In genomic region chr12:71933989-71934645, GRCm38 (mm10) we compare ENCODE assay signal across 10 mouse cellular contexts.
DNase-seq lines count a peak whose midpoint lies in the region; ATAC-seq and TF ChIP-seq lines count a peak whose summit lies in the region.
"Had no signal": no experiment of that assay in that cellular context is flagged by ENCODE, and none has a peak within 500 bp of the region (broad histone marks: within the 10 kb centered on the region; RNA-seq: fewer than 3 reads in every experiment).

No protein-coding gene starts in this region.

- no peak overlapping the region for H3K4me2 ChIP-seq in intestine, embryonic 16.5 days (ENCODE audit: low read depth, low read length)
- no peak overlapping the region for H3K4me2 ChIP-seq in intestine, embryonic 15.5 days (replicated peaks)
- H3K4me2 ChIP-seq in stomach, embryonic 16.5 days (ENCODE audit: low read depth, low read length) = no peak overlapping the region
- no peak overlapping the region for H3K4me2 ChIP-seq in stomach, postnatal 0 days (replicated peaks; ENCODE audit: low read depth)

- no peak overlapping the region for H3K4me3 ChIP-seq in intestine, embryonic 16.5 days (ENCODE audit: low read length)
- H3K4me3 ChIP-seq in intestine, embryonic 15.5 days (replicated peaks) = no peak overlapping the region
- H3K4me3 ChIP-seq in stomach, embryonic 16.5 days (replicated peaks; ENCODE audit: low read length) = no peak overlapping the region
- H3K4me3 ChIP-seq in stomach, postnatal 0 days (ENCODE audit: low read depth, low read length) = no peak overlapping the region
- H3K4me3 ChIP-seq in olfactory bulb, adult 2 months (ENCODE audit: insufficient read depth, low read depth, low read length) = no peak overlapping the region
- H3K4me3 ChIP-seq: megakaryocyte, embryonic 14.5 days had no signal

- no peaks in the 10 kb centered on the region for H3K27me3 ChIP-seq in intestine, embryonic 16.5 days (replicated peaks; ENCODE audit: control insufficient read depth, insufficient read depth, low read length)
- no peaks in the 10 kb centered on the region for H3K27me3 ChIP-seq in intestine, embryonic 15.5 days (replicated peaks)
- no peaks in the 10 kb centered on the region for H3K27me3 ChIP-seq in stomach, embryonic 16.5 days (ENCODE audit: control insufficient read depth, insufficient read depth, low read length)
- no peaks in the 10 kb centered on the region for H3K27me3 ChIP-seq in stomach, postnatal 0 days (ENCODE audit: control insufficient read depth, insufficient read depth, low read length)
- H3K27me3 ChIP-seq: megakaryocyte, embryonic 14.5 days had no signal

- H3K36me3 ChIP-seq in intestine, embryonic 16.5 days (ENCODE audit: control insufficient read depth, insufficient read depth, low read length) = no peaks in the 10 kb centered on the region
- H3K36me3 ChIP-seq in intestine, embryonic 15.5 days = no peaks in the 10 kb centered on the region
- H3K36me3 ChIP-seq in stomach, embryonic 16.5 days (ENCODE audit: control insufficient read depth, insufficient read depth, low read length) = no peaks in the 10 kb centered on the region
- H3K36me3 ChIP-seq in stomach, postnatal 0 days (ENCODE audit: control insufficient read depth, insufficient read depth, low read length) = peaks cover 2% of the 10 kb centered on the region; the same call in 1 of the 2 replicates

- ATAC-seq in intestine, embryonic 16.5 days = 0 out of 2 replicates have a peak, but pooled peaks have one; percentile 14
- ATAC-seq in intestine, embryonic 15.5 days = no peak; the same call in 1 of the 2 replicates
- no peak for ATAC-seq in stomach, embryonic 16.5 days (ENCODE audit: insufficient read depth, low FRiP score)
- ATAC-seq in stomach, postnatal 0 days (ENCODE audit: low FRiP score, low TSS enrichment) = no peak

- TF ChIP-seq POLR2A in olfactory bulb, adult 2 months (IDR thresholded peaks at IDR 0.05; ENCODE audit: insufficient read depth, low read depth, low read length) = no peak

- DNase-seq in adrenal gland, postnatal 14 days = peak; percentile 15
- DNase-seq in adrenal gland, postnatal 36 days = no peak
- no peak for DNase-seq in stomach, postnatal 0 days (ENCODE audit: low spot score)
- no peak for DNase-seq in natural killer cell, adult 2 months (ENCODE audit: low spot score in 2 of 2)
- DNase-seq: kidney, adult 18-20 months had no signal

- no peak overlapping the region for H3K9ac ChIP-seq in intestine, embryonic 16.5 days (ENCODE audit: low read depth, low read length)
- no peak overlapping the region for H3K9ac ChIP-seq in intestine, embryonic 15.5 days
- H3K9ac ChIP-seq in stomach, embryonic 16.5 days (ENCODE audit: low read length) = no peak overlapping the region
- no peak overlapping the region for H3K9ac ChIP-seq in stomach, postnatal 0 days (ENCODE audit: low read length)

- H3K9me3 ChIP-seq in intestine, embryonic 16.5 days (ENCODE audit: control insufficient read depth, low read length) = no peaks in the 10 kb centered on the region
- no peaks in the 10 kb centered on the region for H3K9me3 ChIP-seq in intestine, embryonic 15.5 days
- H3K9me3 ChIP-seq in stomach, embryonic 16.5 days (replicated peaks; ENCODE audit: control insufficient read depth, low read length) = no peaks in the 10 kb centered on the region
- H3K9me3 ChIP-seq in stomach, postnatal 0 days (ENCODE audit: control insufficient read depth, low read length) = no peaks in the 10 kb centered on the region
- H3K9me3 ChIP-seq: megakaryocyte, embryonic 14.5 days had no signal

- peaks cover 10% of the 10 kb centered on the region for H3K4me1 ChIP-seq in intestine, embryonic 16.5 days (ENCODE audit: control insufficient read depth, insufficient read depth, low read length)
- H3K4me1 ChIP-seq in intestine, embryonic 15.5 days (replicated peaks) = 0 out of 2 replicates have a peak, but pooled peaks cover 4% of the 10 kb centered on the region
- peaks cover 10% of the 10 kb centered on the region for H3K4me1 ChIP-seq in stomach, embryonic 16.5 days (ENCODE audit: control insufficient read depth, insufficient read depth, low read length)
- peaks cover 10% of the 10 kb centered on the region; the same call in 1 of the 2 replicates for H3K4me1 ChIP-seq in stomach, postnatal 0 days (replicated peaks; ENCODE audit: control insufficient read depth, insufficient read depth)
- H3K4me1 ChIP-seq in olfactory bulb, adult 2 months (ENCODE audit: control insufficient read depth, insufficient read depth, low read length) = peaks cover 9% of the 10 kb centered on the region

- WGBS in intestine, embryonic 16.5 days = 71% methylated on average over 6 of the region's 6 CpGs
- WGBS in intestine, embryonic 15.5 days = 63% methylated on average over 6 of the region's 6 CpGs
- 61% methylated on average over 6 of the region's 6 CpGs for WGBS in stomach, embryonic 16.5 days
- WGBS in stomach, postnatal 0 days = 50% methylated on average over 6 of the region's 6 CpGs
- 21% methylated on average over 6 of the region's 6 CpGs for WGBS in olfactory bulb, adult 2 months

- peak overlapping the region; percentile 1; the same call in 1 of the 2 replicates for H3K27ac ChIP-seq in intestine, embryonic 16.5 days (ENCODE audit: low read length)
- H3K27ac ChIP-seq in intestine, embryonic 15.5 days = no peak overlapping the region
- peak overlapping the region; percentile 50 for H3K27ac ChIP-seq in stomach, embryonic 16.5 days (ENCODE audit: low read length)
- no peak overlapping the region for H3K27ac ChIP-seq in stomach, postnatal 0 days (replicated peaks)
- 0 out of 2 replicates have a peak overlapping the region, but pooled peaks have one; percentile 30 for H3K27ac ChIP-seq in olfactory bulb, adult 2 months (ENCODE audit: insufficient read depth, low read depth, low read length)

- TF ChIP-seq CTCF in stomach, postnatal 0 days (IDR thresholded peaks at IDR 0.05; ENCODE audit: low read depth) = no peak
- TF ChIP-seq CTCF in olfactory bulb, adult 2 months (IDR thresholded peaks at IDR 0.05; ENCODE audit: insufficient read depth, low read depth, low read length) = no peak

- TF ChIP-seq EP300 in stomach, postnatal 0 days (optimal IDR thresholded peaks at IDR 0.05) = no peak

Comparison
In these comparisons a context has a peak if more than half of its experiments do, and no peak if none do; other contexts are left out.
1. H3K27ac ChIP-seq: peak in intestine, embryonic 16.5 days (single experiment), stomach, embryonic 16.5 days (single experiment) and olfactory bulb, adult 2 months (single experiment); none in intestine, embryonic 15.5 days (single experiment) and stomach, postnatal 0 days (single experiment).